Mouse (Mus musculus) ES-Bruce4 (cell line): ENCODE results near the gene Mep1a.

Source experiments
- CTCF ChIP-seq: IDR thresholded peaks from one replicate; pipeline ENCODE4 v1.8.1; 2011; ENCODE audit warnings: low read depth, low read length
- EP300 ChIP-seq: IDR thresholded peaks from 2 replicates; pipeline ENCODE4 v1.6.1; 2011; ENCODE audit warnings: low read depth, low read length; ENCODE audit not compliant: insufficient read depth
- POLR2A ChIP-seq: IDR thresholded peaks from one replicate; pipeline ENCODE4 v1.8.1; 2011; ENCODE audit warnings: low read length; ENCODE audit not compliant: insufficient read depth

DNA sequence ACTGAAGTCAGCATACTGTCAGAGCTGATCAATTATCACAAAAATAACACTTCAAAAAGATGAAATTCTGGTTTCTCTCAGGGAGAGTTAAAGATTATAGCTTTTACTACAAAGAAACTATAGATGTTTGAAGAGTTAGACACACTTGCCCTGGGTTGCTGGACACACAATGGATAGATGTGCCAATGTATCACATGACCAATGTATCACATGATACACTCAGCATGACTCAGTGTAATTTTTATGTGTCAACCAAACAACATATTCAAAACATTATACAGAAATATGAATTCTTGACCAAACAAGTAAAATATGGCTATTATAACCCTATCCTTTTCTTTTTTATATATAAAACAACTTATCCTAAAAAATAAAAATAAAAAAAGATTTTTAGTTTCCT is 25.0 kb downstream of the Mep1a start:
- TF ChIP-seq CTCF, result no peak
- TF ChIP-seq POLR2A, result no peak
- no peak for TF ChIP-seq EP300
